In the genomic region with DNA sequence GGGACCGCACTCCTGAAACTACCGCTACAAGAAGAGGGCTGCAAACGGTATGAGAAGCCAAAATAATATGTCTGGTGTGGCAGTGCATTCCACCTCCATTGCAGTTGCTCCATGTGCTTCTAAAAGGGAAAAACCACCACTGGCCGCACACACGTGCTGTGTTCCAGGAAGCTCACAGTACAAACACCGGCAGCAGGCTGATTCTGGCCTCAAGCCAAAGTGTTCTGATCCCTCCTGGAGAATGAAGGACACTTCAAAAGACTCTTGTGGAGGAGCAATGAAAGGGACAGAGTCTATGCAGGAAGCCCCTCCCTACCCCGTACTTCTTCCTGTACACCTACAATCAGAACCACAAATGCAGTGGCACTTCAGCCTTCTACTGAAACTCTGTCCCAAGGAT, we compare ENCODE assay signal across 9 mouse cellular contexts. TPM values are rescaled to one million over a fixed set of nuclear protein-coding genes. Genes with fewer than 3 reads are reported as not detected.
DNase-seq lines count a peak whose midpoint lies in the region; ATAC-seq and TF ChIP-seq lines count a peak whose summit lies in the region.
"Had no signal": no experiment of that assay in that cellular context is flagged by ENCODE, and none has a peak within 500 bp of the region (broad histone marks: within the 10 kb centered on the region; RNA-seq: fewer than 3 reads in every experiment).

No protein-coding gene starts in this region.

- no peaks in the 10 kb centered on the region for H3K9me3 ChIP-seq in heart, embryonic 12.5 days (replicated peaks)
- H3K9me3 ChIP-seq in heart, embryonic 10.5 days = no peaks in the 10 kb centered on the region
- H3K9me3 ChIP-seq in intestine, embryonic 15.5 days = no peaks in the 10 kb centered on the region
- no peaks in the 10 kb centered on the region for H3K9me3 ChIP-seq in lung, embryonic 15.5 days
- H3K9me3 ChIP-seq: hindbrain, embryonic 12.5 days had no signal

- peak; percentile 64; the same call in 1 of the 2 replicates for ATAC-seq in heart, embryonic 12.5 days (ENCODE audit: insufficient number of reproducible peaks, low FRiP score)
- ATAC-seq in intestine, embryonic 15.5 days = peak; percentile 89
- peak; percentile 87 for ATAC-seq in lung, embryonic 15.5 days (ENCODE audit: borderline replicate concordance, extremely low read depth, low FRiP score, low TSS enrichment)

- H3K27me3 ChIP-seq in heart, embryonic 12.5 days (replicated peaks) = no peaks in the 10 kb centered on the region
- H3K27me3 ChIP-seq in heart, embryonic 10.5 days (ENCODE audit: insufficient read depth, poor library complexity, severe bottlenecking) = no peaks in the 10 kb centered on the region
- H3K27me3 ChIP-seq in intestine, embryonic 15.5 days (replicated peaks) = no peaks in the 10 kb centered on the region
- H3K27me3 ChIP-seq in lung, embryonic 15.5 days = no peaks in the 10 kb centered on the region
- no peaks in the 10 kb centered on the region for H3K27me3 ChIP-seq in cerebellum, adult 2 months (ENCODE audit: control insufficient read depth, insufficient read depth, low read length)
- H3K27me3 ChIP-seq: hindbrain, embryonic 12.5 days had no signal

- H3K4me2 ChIP-seq in heart, embryonic 12.5 days = no peak overlapping the region
- H3K4me2 ChIP-seq in intestine, embryonic 15.5 days (replicated peaks) = no peak overlapping the region
- no peak overlapping the region for H3K4me2 ChIP-seq in lung, embryonic 15.5 days
- H3K4me2 ChIP-seq: hindbrain, embryonic 12.5 days had no signal

- TF ChIP-seq POLR2A in cerebellum, adult 2 months (IDR thresholded peaks at IDR 0.05; ENCODE audit: borderline replicate concordance, insufficient read depth, low read length) = no peak

- no peak for TF ChIP-seq CTCF in cerebellum, adult 2 months (IDR thresholded peaks at IDR 0.05; ENCODE audit: borderline replicate concordance, insufficient read depth, low read depth, low read length)

- WGBS in heart, embryonic 12.5 days = 60% methylated on average over 7 of the region's 7 CpGs
- 74% methylated on average over 7 of the region's 7 CpGs for WGBS in heart, embryonic 10.5 days
- 55% methylated on average over 7 of the region's 7 CpGs for WGBS in intestine, embryonic 15.5 days
- 42% methylated on average over 7 of the region's 7 CpGs for WGBS in lung, embryonic 15.5 days
- WGBS in cerebellum, adult 2 months = 61% methylated on average over 7 of the region's 7 CpGs

- peaks cover 8% of the 10 kb centered on the region for H3K4me1 ChIP-seq in heart, embryonic 12.5 days (replicated peaks)
- no peaks in the 10 kb centered on the region for H3K4me1 ChIP-seq in heart, embryonic 10.5 days
- no peaks in the 10 kb centered on the region for H3K4me1 ChIP-seq in intestine, embryonic 15.5 days (replicated peaks)
- peaks cover 5% of the 10 kb centered on the region for H3K4me1 ChIP-seq in lung, embryonic 15.5 days
- peaks cover 3% of the 10 kb centered on the region for H3K4me1 ChIP-seq in cerebellum, adult 2 months (ENCODE audit: control insufficient read depth, insufficient read depth, low read length)

- no peak overlapping the region for H3K27ac ChIP-seq in heart, embryonic 12.5 days (ENCODE audit: poor library complexity, severe bottlenecking)
- H3K27ac ChIP-seq in heart, embryonic 10.5 days = no peak overlapping the region
- no peak overlapping the region for H3K27ac ChIP-seq in intestine, embryonic 15.5 days
- H3K27ac ChIP-seq in lung, embryonic 15.5 days = 0 out of 2 replicates have a peak overlapping the region, but pooled peaks have one; percentile 18
- H3K27ac ChIP-seq in cerebellum, adult 2 months (ENCODE audit: insufficient read depth, low read length) = no peak overlapping the region
- H3K27ac ChIP-seq: hindbrain, embryonic 12.5 days had no signal

- no peak for DNase-seq in heart, embryonic 10.5 days (ENCODE audit: low spot score)
- peak; percentile 57 for DNase-seq in adrenal gland, postnatal 14 days
- no peak for DNase-seq in embryo, embryonic 10.5 days (ENCODE audit: low spot score)
- DNase-seq in cerebellum, adult 2 months = no peak
- no peak for DNase-seq in spleen, postnatal 36 days (ENCODE audit: low spot score in 2 of 2)

- H3K9ac ChIP-seq in heart, embryonic 12.5 days = no peak overlapping the region
- H3K9ac ChIP-seq in intestine, embryonic 15.5 days = no peak overlapping the region
- H3K9ac ChIP-seq in lung, embryonic 15.5 days = no peak overlapping the region
- H3K9ac ChIP-seq: hindbrain, embryonic 12.5 days had no signal

- no peak overlapping the region for H3K4me3 ChIP-seq in heart, embryonic 12.5 days
- H3K4me3 ChIP-seq in heart, embryonic 10.5 days = no peak overlapping the region
- H3K4me3 ChIP-seq in intestine, embryonic 15.5 days (replicated peaks) = no peak overlapping the region
- H3K4me3 ChIP-seq in lung, embryonic 15.5 days = no peak overlapping the region
- no peak overlapping the region for H3K4me3 ChIP-seq in cerebellum, adult 2 months (replicated peaks; ENCODE audit: insufficient read depth, low read depth, low read length)
- H3K4me3 ChIP-seq: hindbrain, embryonic 12.5 days had no signal

- H3K36me3 ChIP-seq in heart, embryonic 12.5 days = no peaks in the 10 kb centered on the region
- H3K36me3 ChIP-seq in heart, embryonic 10.5 days = no peaks in the 10 kb centered on the region
- H3K36me3 ChIP-seq in intestine, embryonic 15.5 days = no peaks in the 10 kb centered on the region
- H3K36me3 ChIP-seq in lung, embryonic 15.5 days = no peaks in the 10 kb centered on the region
- H3K36me3 ChIP-seq: hindbrain, embryonic 12.5 days had no signal

RNA-seq across cellular contexts. Expression of gene Dap, which starts 12.2 kb away (rescaled TPM):
- 51.6 and 59.1 TPM in 2 replicates for polyA plus RNA-seq in heart, embryonic 12.5 days (2016; fragmentation: Nextera tagmentation; extraction: Ambion mirVana)
- 38.1 and 49.2 TPM in 2 replicates for polyA plus RNA-seq in heart, embryonic 10.5 days (2016; fragmentation: Nextera tagmentation; extraction: Ambion mirVana)
- total RNA-seq in adrenal gland, postnatal 14 days (2021) = 66.7 and 81.4 TPM in 2 replicates
- polyA plus RNA-seq in intestine, embryonic 15.5 days (2015; fragmentation: Nextera tagmentation; extraction: Ambion mirVana) = 89.0 and 93.3 TPM in 2 replicates
- polyA plus RNA-seq in lung, embryonic 15.5 days (2015; fragmentation: Nextera tagmentation; extraction: Ambion mirVana) = 83.1 and 87.2 TPM in 2 replicates
- polyA plus RNA-seq in cerebellum, adult 2 months (2012; rRNA removed) = 21.9 and 25.9 TPM in 2 replicates
